Mouse (Mus musculus) CH12.LX (cell line): ENCODE results near the gene Mmrn2. TPM values are rescaled to one million over a fixed set of nuclear protein-coding genes. Genes with fewer than 3 reads are reported as not detected.

Source experiments
- DNase-seq: peaks from one replicate; pipeline ENCODE4 v3.0.0-alpha.2; 2013; ENCODE audit errors: extremely low read depth
- H3K27ac ChIP-seq: 2 replicates; pipeline ENCODE4 v1.5.1; 2012; ENCODE audit warnings: low read depth, mild to moderate bottlenecking, control low read depth, moderate library complexity; ENCODE audit not compliant: insufficient read depth
- H3K27me3 ChIP-seq: replicated peaks from 2 replicates; pipeline ENCODE3; 2012; ENCODE audit warnings: inconsistent platforms
- H3K36me3 ChIP-seq, 2 experiments: replicated peaks in 1 of 2; 2 replicates each; pipeline versions ENCODE3 to v1.6.1; 2012; ENCODE audit warnings: inconsistent platforms in 1 of 2, low read length in 1 of 2, mild to moderate bottlenecking in 1 of 2, mixed read lengths in 1 of 2, moderate library complexity in 1 of 2; ENCODE audit not compliant: control insufficient read depth in 1 of 2, insufficient read depth in 1 of 2
- H3K4me1 ChIP-seq, 2 experiments: 2 replicates each; pipeline ENCODE4 v1.6.1; 2012; ENCODE audit warnings: inconsistent platforms in 1 of 2, moderate library complexity in 1 of 2; ENCODE audit not compliant: insufficient read depth in 2 of 2, control insufficient read depth in 1 of 2
- H3K4me2 ChIP-seq: 2 replicates; pipeline ENCODE4 v1.6.1; 2012; ENCODE audit warnings: low read depth, mild to moderate bottlenecking, control low read depth; ENCODE audit not compliant: poor library complexity, insufficient read depth, severe bottlenecking
- H3K4me3 ChIP-seq, 3 experiments: fragments of 150-350 bp in 1 of 3; sonication (generic) in 1 of 3; replicated peaks in 1 of 3; 2 replicates each; pipeline versions ENCODE3 to v1.5.1; 2011 to 2012; ENCODE audit warnings: low read depth in 2 of 3, low read length in 2 of 3, mild to moderate bottlenecking in 2 of 3, moderate library complexity in 2 of 3, control low read depth in 1 of 3, improper control_type of control experiment in 1 of 3, inconsistent platforms in 1 of 3, mixed read lengths in 1 of 3; ENCODE audit not compliant: poor library complexity in 1 of 3
- H3K79me2 ChIP-seq: replicated peaks from 2 replicates; pipeline ENCODE4 v1.6.1; 2012; ENCODE audit warnings: mild to moderate bottlenecking, moderate library complexity; ENCODE audit not compliant: control insufficient read depth, poor library complexity, insufficient read depth, severe bottlenecking; ENCODE audit errors: extremely low read depth
- H3K9ac ChIP-seq: 2 replicates; pipeline ENCODE4 v1.6.1; 2012; ENCODE audit warnings: low read depth, mild to moderate bottlenecking, control low read depth, moderate library complexity; ENCODE audit not compliant: insufficient read depth
- H3K9me3 ChIP-seq: replicated peaks from 2 replicates; pipeline ENCODE3; 2012; ENCODE audit warnings: low read length, inconsistent platforms, mixed read lengths
- CHD2 ChIP-seq: IDR thresholded peaks from 2 replicates; pipeline ENCODE4 v1.6.1; 2011; ENCODE audit warnings: low read length, improper control_type of control experiment
- CTCF ChIP-seq, 2 experiments: IDR thresholded peaks in 1 of 2; conservative IDR thresholded peaks in 1 of 2; 2 replicates each; pipeline ENCODE4 v1.5.1; 2011 to 2012; ENCODE audit warnings: low read depth in 2 of 2, low read length in 2 of 2, improper control_type of control experiment in 1 of 2, inconsistent platforms in 1 of 2, mild to moderate bottlenecking in 1 of 2, moderate library complexity in 1 of 2
- ETS1 ChIP-seq: conservative IDR thresholded peaks from 2 replicates; pipeline ENCODE4 v1.6.1; 2012; ENCODE audit warnings: low read depth, mild to moderate bottlenecking, inconsistent platforms, low read length, improper control_type of control experiment, moderate library complexity
- GABPA ChIP-seq: IDR thresholded peaks from 2 replicates; pipeline ENCODE4 v1.6.1; 2012; ENCODE audit warnings: low read depth, low read length, improper control_type of control experiment, inconsistent platforms; ENCODE audit not compliant: insufficient replicate concordance
- IRF4 ChIP-seq: IDR thresholded peaks from 2 replicates; pipeline ENCODE4 v1.6.1; 2014; ENCODE audit warnings: low read depth, mild to moderate bottlenecking, inconsistent platforms, low read length, improper control_type of control experiment
- MXI1 ChIP-seq: IDR thresholded peaks from 2 replicates; pipeline ENCODE4 v1.6.1; 2011; ENCODE audit warnings: mild to moderate bottlenecking, low read depth, low read length, improper control_type of control experiment
- MYC ChIP-seq: IDR thresholded peaks from 2 replicates; pipeline ENCODE4 v1.6.1; 2011; ENCODE audit warnings: low read depth, mild to moderate bottlenecking, improper control_type of control experiment, low read length
- PAX5 ChIP-seq: IDR thresholded peaks from 2 replicates; pipeline ENCODE4 v1.6.1; 2012; ENCODE audit warnings: low read length, inconsistent platforms, mixed read lengths
- POLR2AphosphoS2 ChIP-seq: IDR thresholded peaks from 2 replicates; pipeline ENCODE4 v1.6.1; 2011; ENCODE audit warnings: low read depth, low read length, improper control_type of control experiment
- SMC3 ChIP-seq: IDR thresholded peaks from 2 replicates; pipeline ENCODE4 v1.6.1; 2011; ENCODE audit warnings: low read depth, low read length, improper control_type of control experiment
- TBP ChIP-seq: conservative IDR thresholded peaks from 2 replicates; pipeline ENCODE4 v1.6.1; 2011; ENCODE audit warnings: low read depth, low read length, improper control_type of control experiment
- USF2 ChIP-seq: conservative IDR thresholded peaks from 2 replicates; pipeline ENCODE4 v1.6.1; 2011; ENCODE audit warnings: low read depth, low read length, improper control_type of control experiment
- ZC3H11A ChIP-seq: IDR thresholded peaks from 2 replicates; pipeline ENCODE4 v1.6.1; 2012; ENCODE audit warnings: low read depth, mild to moderate bottlenecking, inconsistent platforms, low read length, improper control_type of control experiment
- ZKSCAN1 ChIP-seq: IDR thresholded peaks from 2 replicates; pipeline ENCODE4 v1.6.1; 2012; ENCODE audit warnings: low read depth, inconsistent platforms, low read length, improper control_type of control experiment, borderline replicate concordance
- ZNF384 ChIP-seq: IDR thresholded peaks from 2 replicates; pipeline ENCODE4 v1.6.1; 2012; ENCODE audit warnings: low read depth, low read length, improper control_type of control experiment, inconsistent platforms
- dilution Hi-C: fragments of 300-500 bp; cut with MboI; formaldehyde crosslinking; loops from 2 replicates; pipeline ENCODE4 v1.14.3; 2020; ENCODE audit warnings: low sequenced_read_pairs; ENCODE audit not compliant: extremely low pct_unique_long_range_greater_than_20kb, extremely low pct_ligation_motif_present
- in situ Hi-C: fragments of 300-500 bp; cut with MboI; formaldehyde crosslinking; loops from 3 replicates; pipeline ENCODE4 v1.14.3; 2019; ENCODE audit warnings: low sequenced_read_pairs, low pct_ligation_motif_present, low pct_unique_long_range_greater_than_20kb, mixed read lengths
- polyA plus RNA-seq: library from polyadenylated mRNA; unstranded; fragments of >175 nt; gene quantifications from 2 replicates; pipeline ENCODE4 v1.2.1, GENCODE M21; 2012; ENCODE audit warnings: low read depth; ENCODE audit not compliant: insufficient read length
- total RNA-seq, 2 experiments: library from RNA; depleted of rRNA; stranded (reverse); fragments of 300-350 nt in 1 of 2; fragments of >200 nt in 1 of 2; gene quantifications; 2 replicates each; pipeline ENCODE4 v1.2.3; 2012 to 2014

The Mmrn2 gene
- total and polyA plus RNA-seq, 3 experiments = 0.06 TPM; not detected in 2

- dilution Hi-C loops (no loop called here), in situ Hi-C loops (loop anchor here (10.0 to 25.0 kb wide), 2 partner anchors 49 to 317 kb away; no protein-coding TSS in a partner anchor)
- no peak overlapping the region for H3K27ac ChIP-seq
- TF ChIP-seq MYC = no peak
- no peak for TF ChIP-seq PAX5
- no peak for TF ChIP-seq IRF4
- no peak for TF ChIP-seq ZC3H11A
- TF ChIP-seq ZNF384 = no peak
- no peak overlapping the region for H3K9ac ChIP-seq
- no peak overlapping the region for H3K4me3 ChIP-seq
- H3K36me3 ChIP-seq = peaks cover 25 to 69% of the 10 kb centered on the region in 2 experiments
- H3K79me2 ChIP-seq = peaks cover 3% of the 10 kb centered on the region
- no peaks in the 10 kb centered on the region for H3K9me3 ChIP-seq
- no peak overlapping the region for H3K4me2 ChIP-seq
- no peaks in the 10 kb centered on the region for H3K27me3 ChIP-seq
- peaks cover 0 to 19% of the 10 kb centered on the region in 2 experiments; a peak in 2 of 4 replicates for H3K4me1 ChIP-seq
- no peak for DNase-seq
Observed at GRCm38 (mm10) chr14:34445348-34445747, 70.1 kb downstream of the Mmrn2 start.

GRCm38 (mm10) chr14:34446624-34447023 lies 71.4 kb downstream of the Mmrn2 start:
- Histone ChIP-seq H3K4me1 (peaks cover 0 to 16% of the 10 kb centered on the region in 2 experiments; a peak in 2 of 4 replicates), H3K4me3 (no peak overlapping the region), H3K9ac (no peak overlapping the region), H3K27me3 (no peaks in the 10 kb centered on the region), H3K4me2 (no peak overlapping the region), H3K79me2 (peaks cover 3% of the 10 kb centered on the region), H3K36me3 (peaks cover 16 to 60% of the 10 kb centered on the region in 2 experiments), H3K27ac (no peak overlapping the region), H3K9me3 (no peaks in the 10 kb centered on the region)
- DNase-seq = no peak
- in situ Hi-C loops = loop anchor here (10.0 to 25.0 kb wide), 2 partner anchors 48 to 316 kb away; no protein-coding TSS in a partner anchor
- TF ChIP-seq CHD2 (no peak), USF2 (no peak), ZKSCAN1 (no peak), POLR2AphosphoS2 (no peak), CTCF (conservative IDR thresholded peaks at IDR 0.05 in 1 of 2, IDR thresholded peaks at IDR 0.05 in 1 of 2; ENCODE audit: low read depth in 2 of 2, low read length in 2 of 2) (peak in 1 of 2 experiments; percentile 21; a peak in 1 of 4 replicates), MXI1 (no peak), TBP (no peak), SMC3 (no peak), ETS1 (no peak)
- dilution Hi-C loops = no loop called here

DNA sequence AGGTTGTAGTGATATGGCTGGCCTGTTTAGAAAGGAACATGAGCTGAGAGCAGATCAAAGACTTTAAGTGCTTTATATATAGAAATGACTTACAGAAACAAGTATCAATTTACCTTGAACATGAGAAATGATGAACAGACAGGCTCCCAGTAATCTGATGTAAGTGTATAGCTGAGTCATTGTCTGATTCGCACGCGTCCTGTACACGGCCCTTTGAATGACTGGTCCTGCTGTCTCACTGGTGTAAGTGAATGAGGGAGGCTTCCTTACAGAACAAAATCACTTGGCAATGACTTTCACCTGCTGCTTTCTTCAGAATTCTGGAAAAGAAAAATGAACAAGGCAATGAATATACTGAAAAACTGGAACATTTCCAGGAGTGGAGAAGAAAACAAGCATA lies 72.4 kb downstream of the Mmrn2 start:
- Histone ChIP-seq H3K4me3 (no peak overlapping the region), H3K9me3 (no peaks in the 10 kb centered on the region), H3K9ac (no peak overlapping the region), H3K79me2 (peaks cover 3% of the 10 kb centered on the region), H3K27ac (no peak overlapping the region), H3K36me3 (peaks cover 13 to 56% of the 10 kb centered on the region in 2 experiments), H3K4me1 (peaks cover 0 to 21% of the 10 kb centered on the region in 2 experiments; a peak in 2 of 4 replicates), H3K4me2 (no peak overlapping the region)
- dilution Hi-C loops = no loop called here
- TF ChIP-seq IRF4 (no peak), GABPA (no peak)
- TF ChIP-seq, all 38 proteins: peak for 0
- in situ Hi-C loops = loop anchor here (10.0 to 25.0 kb wide), 2 partner anchors 47 to 315 kb away; no protein-coding TSS in a partner anchor
- no peaks in the 10 kb centered on the region for H3K27me3 ChIP-seq
- no peak for DNase-seq
